Mouse (Mus musculus) stomach, postnatal 0 days (tissue): ENCODE measurements around the gene Ust. TPM values are rescaled to one million over a fixed set of nuclear protein-coding genes. Genes with fewer than 3 reads are reported as not detected.

Source experiments
- ATAC-seq: fragments of 200-750 bp; cut with Nextera tagmentation; 2 replicates; pipeline ENCODE4 v1.8.0; 2017; ENCODE audit not compliant: low FRiP score, low TSS enrichment
- DNase-seq: peaks from one replicate; pipeline ENCODE4 v3.0.0-alpha.2; 2016; ENCODE audit warnings: low spot score
- H3K27ac ChIP-seq: fragments of 300-500 bp; sonication (generic); replicated peaks from 2 replicates; pipeline ENCODE4 v1.5.1; 2014; ENCODE audit warnings: mild to moderate bottlenecking, control low read depth
- H3K27me3 ChIP-seq: fragments of 300-500 bp; sonication (generic); 2 replicates; pipeline ENCODE4 v1.6.1; 2014; ENCODE audit warnings: low read length; ENCODE audit not compliant: control insufficient read depth, insufficient read depth
- H3K36me3 ChIP-seq: fragments of 300-500 bp; sonication (generic); 2 replicates; pipeline ENCODE4 v1.6.1; 2014; ENCODE audit warnings: low read length, mixed read lengths; ENCODE audit not compliant: control insufficient read depth, insufficient read depth
- H3K4me1 ChIP-seq: fragments of 300-500 bp; sonication (generic); replicated peaks from 2 replicates; pipeline ENCODE4 v1.6.1; 2014; ENCODE audit warnings: antibody characterized with exemption; ENCODE audit not compliant: control insufficient read depth, insufficient read depth
- H3K4me2 ChIP-seq: fragments of 300-500 bp; sonication (generic); replicated peaks from 2 replicates; pipeline ENCODE4 v1.6.1; 2014; ENCODE audit warnings: low read depth, mild to moderate bottlenecking, control low read depth, moderate library complexity
- H3K4me3 ChIP-seq: fragments of 300-500 bp; sonication (generic); 2 replicates; pipeline ENCODE4 v1.5.1; 2014; ENCODE audit warnings: low read depth, low read length, control low read depth
- H3K9ac ChIP-seq: fragments of 300-500 bp; sonication (generic); 2 replicates; pipeline ENCODE4 v1.6.1; 2014; ENCODE audit warnings: mild to moderate bottlenecking, low read length, control low read depth, mixed read lengths
- H3K9me3 ChIP-seq: fragments of 300-500 bp; sonication (generic); 2 replicates; pipeline ENCODE4 v1.6.1; 2016; ENCODE audit warnings: low read length; ENCODE audit not compliant: control insufficient read depth
- CTCF ChIP-seq: IDR thresholded peaks from 2 replicates; pipeline ENCODE4 v1.5.1; 2016; ENCODE audit warnings: antibody characterized with exemption, low read depth, mild to moderate bottlenecking, moderate library complexity
- EP300 ChIP-seq: optimal IDR thresholded peaks from 2 replicates; pipeline ENCODE3; 2016; ENCODE audit warnings: antibody characterized with exemption
- WGBS: fragments of 180-500 bp; shearing (Covaris S2); extraction: QIAGEN DNeasy Blood & Tissue Kit; methylation state at CpG from one replicate; pipeline ENCODE4 v1.1.7; 2014; 5-methylcytosine and 5-hydroxymethylcytosine counted together
- polyA plus RNA-seq: library from polyadenylated mRNA; unstranded; fragments of >200 nt; fragmentation: Nextera tagmentation; extraction: Ambion mirVana; gene quantifications from 2 replicates; pipeline ENCODE4 v1.2.1, GENCODE M21; 2015

Ust gene
- polyA plus RNA-seq, 1 experiment from 2014 or later: 2.4 TPM

- Histone ChIP-seq H3K9me3 (no peaks in the 10 kb centered on the region), H3K4me1 (no peaks in the 10 kb centered on the region), H3K27me3 (no peaks in the 10 kb centered on the region), H3K9ac (no peak overlapping the region), H3K27ac (no peak overlapping the region), H3K4me3 (no peak overlapping the region), H3K4me2 (no peak overlapping the region), H3K36me3 (no peaks in the 10 kb centered on the region)
- DNase-seq (peak; percentile 72), ATAC-seq (peak; percentile 87)
- 9% methylated on average over 2 of the region's 2 CpGs for WGBS
- no peak for TF ChIP-seq EP300
- peak; percentile 94 for TF ChIP-seq CTCF
Measured at GRCm38 (mm10) chr10:8196300-8196699, 322.3 kb downstream of the Ust start.

GRCm38 (mm10) chr10:8195730-8196129, 322.9 kb downstream of the Ust start:
- DNase-seq (no peak), ATAC-seq (0 out of 2 replicates have a peak, but pooled peaks have one; percentile 21)
- no peak overlapping the region for H3K4me3 ChIP-seq
- H3K4me1 ChIP-seq: no peaks in the 10 kb centered on the region
- no peak overlapping the region for H3K9ac ChIP-seq
- TF ChIP-seq EP300 (no peak), CTCF (no peak)
- H3K27ac ChIP-seq: no peak overlapping the region
- H3K4me2 ChIP-seq: no peak overlapping the region
- no peaks in the 10 kb centered on the region for H3K9me3 ChIP-seq
- no peaks in the 10 kb centered on the region for H3K36me3 ChIP-seq
- H3K27me3 ChIP-seq: no peaks in the 10 kb centered on the region
- 54% methylated on average over 6 of the region's 6 CpGs for WGBS

- Histone ChIP-seq H3K4me2 (no peak overlapping the region), H3K9me3 (no peaks in the 10 kb centered on the region), H3K36me3 (no peaks in the 10 kb centered on the region), H3K4me1 (no peaks in the 10 kb centered on the region), H3K27me3 (no peaks in the 10 kb centered on the region), H3K27ac (0 out of 2 replicates have a peak overlapping the region, but pooled peaks have one; percentile 36), H3K4me3 (no peak overlapping the region), H3K9ac (no peak overlapping the region)
- DNase-seq (no peak), ATAC-seq (no peak)
- 57% methylated on average over 5 of the region's 5 CpGs for WGBS
- TF ChIP-seq CTCF: no peak
Measured at GRCm38 (mm10) chr10:8189331-8189981, 329.2 kb downstream of the Ust start.

GRCm38 (mm10) chr10:8185586-8185985, 333.0 kb downstream of the Ust start:
- TF ChIP-seq CTCF (no peak), EP300 (no peak)
- Histone ChIP-seq H3K4me1 (no peaks in the 10 kb centered on the region), H3K9me3 (no peaks in the 10 kb centered on the region), H3K9ac (no peak overlapping the region), H3K4me2 (no peak overlapping the region), H3K4me3 (no peak overlapping the region), H3K27ac (peak overlapping the region; percentile 53; the same call in 1 of the 2 replicates), H3K36me3 (no peaks in the 10 kb centered on the region), H3K27me3 (no peaks in the 10 kb centered on the region)
- DNase-seq (no peak), ATAC-seq (no peak)
- WGBS: 57% methylated on average over 4 of the region's 4 CpGs

GRCm38 (mm10) chr10:8184711-8185110, 333.9 kb downstream of the Ust start:
- 46% methylated on average over 9 of the region's 9 CpGs for WGBS
- no peak overlapping the region for H3K4me3 ChIP-seq
- DNase-seq (no peak), ATAC-seq (no peak)
- no peaks in the 10 kb centered on the region for H3K27me3 ChIP-seq
- TF ChIP-seq CTCF: no peak
- no peak for TF ChIP-seq EP300
- H3K9me3 ChIP-seq: no peaks in the 10 kb centered on the region
- no peak overlapping the region for H3K4me2 ChIP-seq
- no peaks in the 10 kb centered on the region for H3K36me3 ChIP-seq
- H3K27ac ChIP-seq: no peak overlapping the region
- no peaks in the 10 kb centered on the region for H3K4me1 ChIP-seq
- H3K9ac ChIP-seq: no peak overlapping the region

- Histone ChIP-seq H3K4me2 (no peak overlapping the region), H3K9me3 (no peaks in the 10 kb centered on the region), H3K9ac (no peak overlapping the region), H3K4me3 (no peak overlapping the region), H3K27ac (no peak overlapping the region), H3K36me3 (no peaks in the 10 kb centered on the region), H3K27me3 (no peaks in the 10 kb centered on the region), H3K4me1 (no peaks in the 10 kb centered on the region)
- ATAC-seq (no peak), DNase-seq (no peak)
- TF ChIP-seq EP300 (no peak), CTCF (no peak)
- 72% methylated on average over 7 of the region's 7 CpGs for WGBS
Measured at GRCm38 (mm10) chr10:8183171-8183570, 335.5 kb downstream of the Ust start.
